Mouse (Mus musculus) MEL (cell line): ENCODE results near the gene Gpt2. TPM values are rescaled to one million over a fixed set of nuclear protein-coding genes. Genes with fewer than 3 reads are reported as not detected.

Source experiments
- polyA plus RNA-seq, 2 experiments: library from polyadenylated mRNA; stranded (reverse) in 1 of 2; unstranded in 1 of 2; fragments of >175 nt in 1 of 2; fragments of >200 nt in 1 of 2; gene quantifications; 2 replicates each; pipeline versions ENCODE4 v1.2.1 to v1.2.4; 2012; ENCODE audit warnings: low replicate concordance in 2 of 2, low read depth in 1 of 2; ENCODE audit not compliant: insufficient read length in 2 of 2, insufficient read depth in 1 of 2, missing spikeins in 1 of 2
- total RNA-seq: library from RNA; depleted of rRNA; stranded (reverse); fragments of 300-350 nt; gene quantifications from 2 replicates; pipeline ENCODE4 v1.2.3, GENCODE M21; 2012; rRNA removed

Gene Gpt2
- total and polyA plus RNA-seq, 3 experiments, result 10.2 to 25.3 TPM; not detected in 1

Other genes starting within 250 kb of the Gpt2 start
- 92.3 and 115 TPM in 2 replicates for gene Orc6, start 192.9 kb upstream of the Gpt2 start, total RNA-seq
- gene Orc6, start 192.9 kb upstream of the Gpt2 start, polyA plus RNA-seq, result 10 to 100 TPM in 1 of 2 experiments, not detected in 1; 87.7 TPM
- 91.5 and 92.1 TPM in 2 replicates for gene Vps35, start 192.8 kb upstream of the Gpt2 start, total RNA-seq
- 10 to 100 TPM in 1 of 2 experiments, not detected in 1; 68.4 TPM for gene Vps35, start 192.8 kb upstream of the Gpt2 start, polyA plus RNA-seq
- 6.7 and 10.4 TPM in 2 replicates for gene Mylk3, start 106.2 kb upstream of the Gpt2 start, total RNA-seq
- 1 to 10 TPM in 1 of 2 experiments, not detected in 1; 9.5 TPM for gene Mylk3, start 106.2 kb upstream of the Gpt2 start, polyA plus RNA-seq
- 14.6 and 16.1 TPM in 2 replicates for gene 4921524J17Rik, start 59.7 kb upstream of the Gpt2 start, total RNA-seq
- gene 4921524J17Rik, start 59.7 kb upstream of the Gpt2 start, polyA plus RNA-seq, result 10 to 100 TPM in 1 of 2 experiments, not detected in 1; 21.9 TPM
- gene Dnaja2, start 62.8 kb downstream of the Gpt2 start, total RNA-seq, result 189 and 207 TPM in 2 replicates
- 100 to 1,000 TPM in 1 of 2 experiments, not detected in 1; 307 TPM for gene Dnaja2, start 62.8 kb downstream of the Gpt2 start, polyA plus RNA-seq
- gene Neto2, start 208.3 kb downstream of the Gpt2 start, total RNA-seq, result 3.7 and 4.3 TPM in 2 replicates
- gene Neto2, start 208.3 kb downstream of the Gpt2 start, polyA plus RNA-seq, result 1 to 10 TPM in 1 of 2 experiments, not detected in 1; 3.2 TPM